Mouse (Mus musculus) myocyte (in vitro differentiated cells): ENCODE data around the gene Ccdc174. TPM values are rescaled to one million over a fixed set of nuclear protein-coding genes. Genes with fewer than 3 reads are reported as not detected.

ENCODE experiments used
- H3K27me3 ChIP-seq: one replicate; pipeline ENCODE4 v1.6.1; 2011; ENCODE audit not compliant: control insufficient read depth, insufficient read depth, insufficient read length
- H3K36me3 ChIP-seq: one replicate; pipeline ENCODE4 v1.6.1; 2011; ENCODE audit not compliant: control insufficient read depth, insufficient read depth
- H3K4me2 ChIP-seq: one replicate; pipeline ENCODE4 v1.6.1; 2011; ENCODE audit warnings: low read depth, control low read depth
- H3K4me3 ChIP-seq: one replicate; pipeline ENCODE4 v1.5.1; 2011; ENCODE audit warnings: mild to moderate bottlenecking, control low read depth, moderate library complexity
- H3K79me2 ChIP-seq: one replicate; pipeline ENCODE4 v1.6.1; 2011; ENCODE audit not compliant: control insufficient read depth, insufficient read depth
- H3ac ChIP-seq: one replicate; pipeline ENCODE4 v1.6.1; 2011; ENCODE audit not compliant: control insufficient read depth, insufficient read length
- CEBPB ChIP-seq: IDR thresholded peaks from 2 replicates; pipeline ENCODE4 v1.6.1; 2011; ENCODE audit warnings: mild to moderate bottlenecking, moderate library complexity; ENCODE audit not compliant: poor library complexity, insufficient read depth, severe bottlenecking
- E2F4 ChIP-seq: IDR thresholded peaks from one replicate; pipeline ENCODE4 v1.6.1; 2011; ENCODE audit warnings: mild to moderate bottlenecking, control low read depth, moderate library complexity; ENCODE audit not compliant: insufficient read depth
- MAX ChIP-seq: IDR thresholded peaks from one replicate; pipeline ENCODE4 v1.6.1; 2011; ENCODE audit warnings: low read depth, mild to moderate bottlenecking, control low read depth
- MYOD1 ChIP-seq, 3 experiments: IDR thresholded peaks; one replicate each; pipeline ENCODE4 v1.6.1; 2011; ENCODE audit warnings: control low read depth in 2 of 3, low read depth in 2 of 3, mild to moderate bottlenecking in 2 of 3, moderate library complexity in 1 of 3; ENCODE audit not compliant: insufficient read length in 2 of 3, control insufficient read depth in 1 of 3
- MYOG ChIP-seq, 3 experiments: IDR thresholded peaks; one replicate each; pipeline ENCODE4 v1.6.1; 2011; ENCODE audit warnings: control low read depth in 2 of 3, low read depth in 2 of 3, mild to moderate bottlenecking in 2 of 3; ENCODE audit not compliant: insufficient read length in 2 of 3, control insufficient read depth in 1 of 3, insufficient read depth in 1 of 3
- POLR2A ChIP-seq: IDR thresholded peaks from one replicate; pipeline ENCODE4 v1.6.1; 2011; ENCODE audit warnings: low read depth, mild to moderate bottlenecking, control low read depth, moderate library complexity; ENCODE audit not compliant: insufficient read length
- POLR2AphosphoS2 ChIP-seq: IDR thresholded peaks from one replicate; pipeline ENCODE4 v1.6.1; 2011; ENCODE audit warnings: low read depth, control low read depth; ENCODE audit not compliant: insufficient read length
- REST ChIP-seq: IDR thresholded peaks from one replicate; pipeline ENCODE4 v1.6.1; 2011; ENCODE audit warnings: mild to moderate bottlenecking, control low read depth, moderate library complexity; ENCODE audit not compliant: insufficient read depth, insufficient read length
- SRF ChIP-seq: IDR thresholded peaks from one replicate; pipeline ENCODE4 v1.6.1; 2011; ENCODE audit warnings: low read depth; ENCODE audit not compliant: control insufficient read depth, insufficient read length
- TCF12 ChIP-seq: IDR thresholded peaks from one replicate; pipeline ENCODE4 v1.6.1; 2011; ENCODE audit warnings: mild to moderate bottlenecking, control low read depth; ENCODE audit not compliant: poor library complexity, insufficient read depth, severe bottlenecking
- TCF3 ChIP-seq: IDR thresholded peaks from one replicate; pipeline ENCODE4 v1.6.1; 2011; ENCODE audit warnings: low read depth, control low read depth; ENCODE audit not compliant: insufficient read length
- USF1 ChIP-seq: IDR thresholded peaks from one replicate; pipeline ENCODE4 v1.6.1; 2011; ENCODE audit warnings: low read depth, mild to moderate bottlenecking, control low read depth, moderate library complexity
- polyA plus RNA-seq: library from polyadenylated mRNA; unstranded; fragments of >200 nt; fragmentation: generic; extraction: Trizol; gene quantifications from one replicate; pipeline ENCODE4 v1.2.1, GENCODE M21; 2012; ENCODE audit warnings: missing spikeins

Ccdc174 gene
- polyA plus RNA-seq, 1 experiment = 6.5 TPM

- Histone ChIP-seq H3K4me2 (no peak overlapping the region), H3K27me3 (peaks cover 35% of the 10 kb centered on the region), H3K36me3 (no peaks in the 10 kb centered on the region), H3K4me3 (no peak overlapping the region), H3ac (no peak overlapping the region), H3K79me2 (no peaks in the 10 kb centered on the region)
- TF ChIP-seq MYOD1 (IDR thresholded peaks at IDR 0.05; ENCODE audit: control insufficient read depth in 1 of 3, insufficient read length in 2 of 3, low read depth in 2 of 3) (no peak), SRF (no peak)
Observed at GRCm38 (mm10) chr6:91852550-91852949, 25.3 kb upstream of the Ccdc174 start.

- Histone ChIP-seq H3K27me3 (peaks cover 25% of the 10 kb centered on the region), H3ac (no peak overlapping the region), H3K4me3 (no peak overlapping the region)
Observed at GRCm38 (mm10) chr6:91858339-91858738, 19.5 kb upstream of the Ccdc174 start.

GRCm38 (mm10) chr6:91862848-91863247, 15.0 kb upstream of the Ccdc174 start:
- Histone ChIP-seq H3K79me2 (no peaks in the 10 kb centered on the region), H3K4me3 (no peak overlapping the region), H3K27me3 (peaks cover 32% of the 10 kb centered on the region), H3K4me2 (no peak overlapping the region), H3ac (no peak overlapping the region), H3K36me3 (no peaks in the 10 kb centered on the region)
- TF ChIP-seq USF1 (no peak), REST (no peak), SRF (no peak), MYOG (IDR thresholded peaks at IDR 0.05; ENCODE audit: control insufficient read depth in 1 of 3, insufficient read depth in 1 of 3, insufficient read length in 2 of 3, low read depth in 2 of 3) (no peak), POLR2AphosphoS2 (no peak), POLR2A (no peak), MAX (no peak), TCF3 (no peak), CEBPB (no peak), E2F4 (no peak), TCF12 (no peak), MYOD1 (IDR thresholded peaks at IDR 0.05; ENCODE audit: control insufficient read depth in 1 of 3, insufficient read length in 2 of 3, low read depth in 2 of 3) (no peak)

More at GRCm38 (mm10) chr6:91858339-91858738, 19.5 kb upstream of the Ccdc174 start:
- TF ChIP-seq REST (no peak), MAX (no peak), CEBPB (no peak), POLR2A (no peak), MYOD1 (IDR thresholded peaks at IDR 0.05; ENCODE audit: control insufficient read depth in 1 of 3, insufficient read length in 2 of 3, low read depth in 2 of 3) (no peak), MYOG (IDR thresholded peaks at IDR 0.05; ENCODE audit: control insufficient read depth in 1 of 3, insufficient read depth in 1 of 3, insufficient read length in 2 of 3, low read depth in 2 of 3) (no peak), USF1 (no peak)
- Histone ChIP-seq H3K4me2 (peak overlapping the region; percentile 39), H3K79me2 (no peaks in the 10 kb centered on the region), H3K36me3 (no peaks in the 10 kb centered on the region)

GRCm38 (mm10) chr6:91864595-91864994, 13.3 kb upstream of the Ccdc174 start:
- TF ChIP-seq REST (no peak), CEBPB (no peak), E2F4 (no peak), USF1 (no peak), TCF3 (no peak), POLR2AphosphoS2 (no peak), POLR2A (no peak), TCF12 (no peak), SRF (no peak), MAX (no peak), MYOG (IDR thresholded peaks at IDR 0.05; ENCODE audit: control insufficient read depth in 1 of 3, insufficient read depth in 1 of 3, insufficient read length in 2 of 3, low read depth in 2 of 3) (no peak), MYOD1 (IDR thresholded peaks at IDR 0.05; ENCODE audit: control insufficient read depth in 1 of 3, insufficient read length in 2 of 3, low read depth in 2 of 3) (no peak)

GRCm38 (mm10) chr6:91865601-91866000, 12.3 kb upstream of the Ccdc174 start:
- no peak overlapping the region for H3K4me3 ChIP-seq
- no peak overlapping the region for H3ac ChIP-seq
- H3K36me3 ChIP-seq = no peaks in the 10 kb centered on the region
- H3K4me2 ChIP-seq = no peak overlapping the region
- no peaks in the 10 kb centered on the region for H3K79me2 ChIP-seq
- no peak for TF ChIP-seq MAX
- peaks cover 40% of the 10 kb centered on the region for H3K27me3 ChIP-seq

More at GRCm38 (mm10) chr6:91864595-91864994, 13.3 kb upstream of the Ccdc174 start:
- Histone ChIP-seq H3K4me2 (no peak overlapping the region), H3ac (no peak overlapping the region), H3K27me3 (peaks cover 40% of the 10 kb centered on the region), H3K4me3 (no peak overlapping the region), H3K36me3 (no peaks in the 10 kb centered on the region), H3K79me2 (no peaks in the 10 kb centered on the region)
